Mouse (Mus musculus): ENCODE measurements around the gene Ttc28. TPM values are rescaled to one million over a fixed set of nuclear protein-coding genes. Genes with fewer than 3 reads are reported as not detected.

Ttc28 gene
- polyA plus RNA-seq, 1 experiment from 2014 or later, result 17.8 TPM

DNA sequence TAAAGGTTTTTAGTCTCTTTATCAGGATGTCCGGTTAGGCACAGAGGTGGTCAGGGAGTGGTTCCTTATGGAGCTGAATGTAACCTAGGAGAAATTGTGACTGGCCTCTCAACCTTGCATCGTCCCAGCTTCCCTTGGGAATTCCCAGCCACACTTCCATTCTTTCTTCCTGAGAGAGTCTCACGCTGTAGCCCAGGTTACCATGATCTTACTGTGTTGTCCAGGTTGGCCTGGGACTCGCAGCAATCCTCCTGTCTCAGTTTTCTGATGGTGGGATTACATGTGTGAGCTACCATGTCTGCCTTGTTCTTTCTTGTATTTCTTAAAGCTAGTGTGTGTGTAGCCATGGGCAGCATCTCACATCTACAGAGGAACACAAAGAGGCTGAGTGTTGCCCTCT is 206.2 kb downstream of the Ttc28 start:
- Histone ChIP-seq H3K9me3 (ENCODE audit: control insufficient read depth, low read depth, low read length) (no peaks in the 10 kb centered on the region), H3K4me2 (replicated peaks; ENCODE audit: low read depth, low read length) (no peak overlapping the region), H3K9ac (replicated peaks; ENCODE audit: low read depth, low read length) (no peak overlapping the region), H3K4me1 (ENCODE audit: control insufficient read depth, insufficient read depth, low read length) (no peaks in the 10 kb centered on the region), H3K27me3 (ENCODE audit: control insufficient read depth, insufficient read depth, low read length) (no peaks in the 10 kb centered on the region), H3K27ac (ENCODE audit: low read length) (no peak overlapping the region), H3K36me3 (ENCODE audit: control insufficient read depth, insufficient read depth, low read length) (no peaks in the 10 kb centered on the region), H3K4me3 (ENCODE audit: low read depth, low read length) (no peak overlapping the region)
- no peak for ATAC-seq (ENCODE audit: insufficient number of reproducible peaks, insufficient read depth, low FRiP score, low read depth)
- 91% methylated on average over 4 of the region's 4 CpGs for WGBS

- ATAC-seq (ENCODE audit: insufficient number of reproducible peaks, insufficient read depth, low FRiP score, low read depth), result no peak
- Histone ChIP-seq H3K36me3 (ENCODE audit: control insufficient read depth, insufficient read depth, low read length) (peaks cover 6% of the 10 kb centered on the region; the same call in 1 of the 2 replicates), H3K9ac (replicated peaks; ENCODE audit: low read depth, low read length) (no peak overlapping the region), H3K27ac (ENCODE audit: low read length) (no peak overlapping the region), H3K27me3 (ENCODE audit: control insufficient read depth, insufficient read depth, low read length) (no peaks in the 10 kb centered on the region), H3K4me2 (replicated peaks; ENCODE audit: low read depth, low read length) (no peak overlapping the region), H3K4me1 (ENCODE audit: control insufficient read depth, insufficient read depth, low read length) (peaks cover 22% of the 10 kb centered on the region), H3K4me3 (ENCODE audit: low read depth, low read length) (no peak overlapping the region), H3K9me3 (ENCODE audit: control insufficient read depth, low read depth, low read length) (no peaks in the 10 kb centered on the region)
- 49% methylated on average over 5 of the region's 5 CpGs for WGBS
Measured at GRCm38 (mm10) chr5:111096750-111097149, 217.1 kb downstream of the Ttc28 start.

GRCm38 (mm10) chr5:111097233-111098160 is 217.9 kb downstream of the Ttc28 start:
- WGBS, result 59% methylated on average over 11 of the region's 11 CpGs
- Histone ChIP-seq H3K9me3 (ENCODE audit: control insufficient read depth, low read depth, low read length) (no peaks in the 10 kb centered on the region), H3K27ac (ENCODE audit: low read length) (no peak overlapping the region; the same call in 1 of the 2 replicates), H3K4me2 (replicated peaks; ENCODE audit: low read depth, low read length) (no peak overlapping the region), H3K4me3 (ENCODE audit: low read depth, low read length) (no peak overlapping the region), H3K36me3 (ENCODE audit: control insufficient read depth, insufficient read depth, low read length) (peaks cover 12% of the 10 kb centered on the region), H3K9ac (replicated peaks; ENCODE audit: low read depth, low read length) (no peak overlapping the region), H3K4me1 (ENCODE audit: control insufficient read depth, insufficient read depth, low read length) (peaks cover 22% of the 10 kb centered on the region), H3K27me3 (ENCODE audit: control insufficient read depth, insufficient read depth, low read length) (no peaks in the 10 kb centered on the region)
- no peak for ATAC-seq (ENCODE audit: insufficient number of reproducible peaks, insufficient read depth, low FRiP score, low read depth)

DNA sequence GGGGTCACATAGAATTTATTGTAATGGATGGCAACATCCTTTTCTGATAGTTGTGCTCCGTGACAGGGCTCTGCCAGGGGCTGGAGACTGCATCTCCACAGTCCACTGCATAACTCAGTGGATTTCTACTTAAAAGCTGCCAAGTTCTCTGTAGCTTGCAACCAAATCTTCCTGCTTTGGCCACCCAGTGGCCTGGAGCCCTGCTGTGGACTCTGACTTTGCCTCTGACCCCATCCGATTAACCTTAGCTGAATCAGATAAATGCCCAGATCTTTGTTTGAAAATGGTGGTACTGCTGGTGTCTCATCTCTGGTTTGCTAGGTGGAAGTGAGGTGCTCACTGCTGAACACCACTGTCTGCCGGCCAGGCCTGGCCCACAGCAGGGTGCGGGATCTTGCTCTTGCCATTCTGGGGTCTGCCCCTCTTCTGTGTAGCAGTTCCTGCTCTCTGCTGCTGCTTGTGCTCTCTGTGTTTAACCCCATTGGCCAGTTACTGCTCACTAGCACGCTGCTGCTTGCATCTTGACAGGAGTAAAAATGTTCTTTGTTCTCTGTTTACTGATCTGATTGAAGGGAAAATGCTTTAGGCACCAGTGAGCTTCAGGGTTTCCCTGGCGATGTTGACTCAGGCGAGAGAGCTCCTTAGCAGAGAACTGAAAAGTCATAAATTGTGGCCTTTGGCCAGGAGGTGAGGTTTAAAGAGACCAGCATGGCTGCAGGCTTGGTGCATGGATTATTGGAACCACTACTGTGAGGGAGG is 219.1 kb downstream of the Ttc28 start:
- Histone ChIP-seq H3K27ac (ENCODE audit: low read length) (no peak overlapping the region), H3K4me3 (ENCODE audit: low read depth, low read length) (no peak overlapping the region), H3K9ac (replicated peaks; ENCODE audit: low read depth, low read length) (no peak overlapping the region), H3K4me2 (replicated peaks; ENCODE audit: low read depth, low read length) (no peak overlapping the region), H3K9me3 (ENCODE audit: control insufficient read depth, low read depth, low read length) (no peaks in the 10 kb centered on the region), H3K4me1 (ENCODE audit: control insufficient read depth, insufficient read depth, low read length) (peaks cover 22% of the 10 kb centered on the region), H3K36me3 (ENCODE audit: control insufficient read depth, insufficient read depth, low read length) (peaks cover 12% of the 10 kb centered on the region), H3K27me3 (ENCODE audit: control insufficient read depth, insufficient read depth, low read length) (no peaks in the 10 kb centered on the region)
- peak; percentile 69; the same call in 1 of the 2 replicates for ATAC-seq (ENCODE audit: insufficient number of reproducible peaks, insufficient read depth, low FRiP score, low read depth)
- 40% methylated on average over 7 of the region's 7 CpGs for WGBS

DNA sequence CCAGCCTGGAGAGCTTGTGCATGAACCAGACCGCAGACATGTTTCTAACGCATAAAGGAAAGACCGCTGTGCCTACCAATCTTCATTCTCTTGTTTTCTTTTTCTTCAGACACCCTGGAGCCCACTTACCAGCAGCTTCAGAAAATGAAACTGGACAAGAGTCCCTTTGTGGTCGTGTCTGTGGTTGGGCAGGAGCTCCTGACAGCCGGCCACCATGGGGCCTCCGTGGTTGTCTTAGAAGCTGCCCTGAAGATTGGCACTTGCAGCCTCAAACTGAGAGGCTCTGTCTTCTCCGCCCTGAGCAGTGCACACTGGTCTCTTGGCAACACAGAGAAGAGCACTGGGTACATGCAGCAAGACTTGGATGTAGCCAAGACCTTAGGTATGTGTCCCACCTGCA is 221.0 kb downstream of the Ttc28 start:
- peaks cover 22% of the 10 kb centered on the region for H3K4me1 ChIP-seq (ENCODE audit: control insufficient read depth, insufficient read depth, low read length)
- H3K4me3 ChIP-seq (ENCODE audit: low read depth, low read length), result no peak overlapping the region
- H3K27me3 ChIP-seq (ENCODE audit: control insufficient read depth, insufficient read depth, low read length), result no peaks in the 10 kb centered on the region
- WGBS, result 89% methylated on average over 7 of the region's 7 CpGs
- no peak overlapping the region for H3K9ac ChIP-seq (replicated peaks; ENCODE audit: low read depth, low read length)
- H3K4me2 ChIP-seq (replicated peaks; ENCODE audit: low read depth, low read length), result no peak overlapping the region
- ATAC-seq (ENCODE audit: insufficient number of reproducible peaks, insufficient read depth, low FRiP score, low read depth), result no peak
- no peaks in the 10 kb centered on the region for H3K9me3 ChIP-seq (ENCODE audit: control insufficient read depth, low read depth, low read length)
- H3K36me3 ChIP-seq (ENCODE audit: control insufficient read depth, insufficient read depth, low read length), result peaks cover 12% of the 10 kb centered on the region
- H3K27ac ChIP-seq (ENCODE audit: low read length), result no peak overlapping the region

GRCm38 (mm10) chr5:111101383-111101932 is 221.9 kb downstream of the Ttc28 start:
- 40% methylated on average over 6 of the region's 6 CpGs for WGBS
- no peak overlapping the region for H3K9ac ChIP-seq (replicated peaks; ENCODE audit: low read depth, low read length)

DNA sequence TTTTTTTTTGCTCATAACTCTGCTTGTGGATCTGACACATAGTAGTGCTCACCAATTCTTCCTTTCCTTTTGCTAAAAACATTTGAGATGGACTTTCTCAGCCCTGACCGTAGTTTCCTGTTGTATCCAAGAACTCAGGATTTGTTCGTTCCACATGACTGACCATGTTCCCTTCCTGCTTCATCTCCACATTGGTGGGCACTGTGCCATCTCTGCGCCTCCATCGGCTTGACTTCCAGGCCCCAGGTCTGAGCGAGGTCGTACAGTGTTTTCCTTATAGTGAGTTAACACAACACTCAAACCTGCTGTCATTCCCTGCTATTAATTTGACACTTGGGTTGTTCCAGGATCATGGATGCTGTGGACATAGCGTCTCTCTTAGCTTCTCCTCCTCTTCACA is 225.2 kb downstream of the Ttc28 start:
- Histone ChIP-seq H3K27me3 (ENCODE audit: control insufficient read depth, insufficient read depth, low read length) (no peaks in the 10 kb centered on the region), H3K9ac (replicated peaks; ENCODE audit: low read depth, low read length) (no peak overlapping the region), H3K27ac (ENCODE audit: low read length) (no peak overlapping the region), H3K36me3 (ENCODE audit: control insufficient read depth, insufficient read depth, low read length) (peaks cover 12% of the 10 kb centered on the region), H3K4me2 (replicated peaks; ENCODE audit: low read depth, low read length) (no peak overlapping the region), H3K9me3 (ENCODE audit: control insufficient read depth, low read depth, low read length) (no peaks in the 10 kb centered on the region), H3K4me1 (ENCODE audit: control insufficient read depth, insufficient read depth, low read length) (no peaks in the 10 kb centered on the region), H3K4me3 (ENCODE audit: low read depth, low read length) (no peak overlapping the region)
- no peak for ATAC-seq (ENCODE audit: insufficient number of reproducible peaks, insufficient read depth, low FRiP score, low read depth)
- WGBS, result 86% methylated on average over 7 of the region's 7 CpGs

More at GRCm38 (mm10) chr5:111101383-111101932, 221.9 kb downstream of the Ttc28 start:
- ATAC-seq (ENCODE audit: insufficient number of reproducible peaks, insufficient read depth, low FRiP score, low read depth), result no peak
- peaks cover 12% of the 10 kb centered on the region for H3K36me3 ChIP-seq (ENCODE audit: control insufficient read depth, insufficient read depth, low read length)
- H3K27ac ChIP-seq (ENCODE audit: low read length), result no peak overlapping the region
- no peak overlapping the region for H3K4me3 ChIP-seq (ENCODE audit: low read depth, low read length)
- no peaks in the 10 kb centered on the region for H3K9me3 ChIP-seq (ENCODE audit: control insufficient read depth, low read depth, low read length)
- H3K4me1 ChIP-seq (ENCODE audit: control insufficient read depth, insufficient read depth, low read length), result peaks cover 20% of the 10 kb centered on the region
- H3K27me3 ChIP-seq (ENCODE audit: control insufficient read depth, insufficient read depth, low read length), result no peaks in the 10 kb centered on the region
- no peak overlapping the region for H3K4me2 ChIP-seq (replicated peaks; ENCODE audit: low read depth, low read length)

DNA sequence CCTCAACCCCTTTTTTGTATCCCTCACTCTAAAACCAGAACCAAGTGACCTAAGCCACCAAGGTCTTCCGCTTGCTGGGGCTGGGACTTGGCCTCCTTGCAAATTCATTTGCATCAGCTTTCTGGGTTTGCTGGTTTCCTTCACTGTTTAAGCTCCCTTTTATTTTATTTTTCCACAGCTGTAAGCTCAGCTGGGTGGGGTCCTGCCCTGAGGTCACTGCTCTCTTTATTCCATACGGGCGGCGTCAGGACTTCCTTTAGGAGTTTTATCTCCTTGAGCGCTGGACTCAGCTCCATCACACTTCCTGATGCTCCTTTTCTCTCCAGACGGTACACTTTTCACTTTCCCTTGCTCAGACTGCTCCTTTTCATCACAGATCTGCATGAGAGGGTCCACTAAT is 231.8 kb downstream of the Ttc28 start:
- Histone ChIP-seq H3K36me3 (ENCODE audit: control insufficient read depth, insufficient read depth, low read length) (no peaks in the 10 kb centered on the region), H3K4me2 (replicated peaks; ENCODE audit: low read depth, low read length) (no peak overlapping the region), H3K4me3 (ENCODE audit: low read depth, low read length) (no peak overlapping the region), H3K9ac (replicated peaks; ENCODE audit: low read depth, low read length) (no peak overlapping the region), H3K9me3 (ENCODE audit: control insufficient read depth, low read depth, low read length) (no peaks in the 10 kb centered on the region), H3K27ac (ENCODE audit: low read length) (no peak overlapping the region), H3K27me3 (ENCODE audit: control insufficient read depth, insufficient read depth, low read length) (no peaks in the 10 kb centered on the region), H3K4me1 (ENCODE audit: control insufficient read depth, insufficient read depth, low read length) (peaks cover 11% of the 10 kb centered on the region; the same call in 1 of the 2 replicates)
- WGBS, result 65% methylated on average over 6 of the region's 6 CpGs
- ATAC-seq (ENCODE audit: insufficient number of reproducible peaks, insufficient read depth, low FRiP score, low read depth), result no peak

All from stomach, embryonic 14.5 days (tissue).